Mouse (Mus musculus): ENCODE measurements around the gene E030018B13Rik.

GRCm38 (mm10) chr7:63889116-63889975 lies 27.3 kb upstream of the E030018B13Rik start:
- TF ChIP-seq TCF12 (IDR thresholded peaks at IDR 0.05; ENCODE audit: low read depth, low read length), result no peak
- TF ChIP-seq POLR2A (IDR thresholded peaks at IDR 0.05; ENCODE audit: control insufficient read depth in 1 of 2, insufficient read depth in 1 of 2, low read depth in 1 of 2, low read length in 2 of 2, poor library complexity in 1 of 2), result no peak
- no peak for TF ChIP-seq SIN3A (IDR thresholded peaks at IDR 0.05; ENCODE audit: low read length)
- no peak for TF ChIP-seq BHLHE40 (IDR thresholded peaks at IDR 0.05; ENCODE audit: borderline replicate concordance, low read depth, low read length)
- no peak for TF ChIP-seq MAX (IDR thresholded peaks at IDR 0.05; ENCODE audit: low read length)
- TF ChIP-seq CTCF (IDR thresholded peaks at IDR 0.05 in 2 of 3, conservative IDR thresholded peaks at IDR 0.05 in 1 of 3; ENCODE audit: control insufficient read depth in 1 of 3, insufficient read depth in 1 of 3, low read depth in 2 of 3, low read length in 3 of 3, poor library complexity in 1 of 3, severe bottlenecking in 1 of 3), result no peak
- no peak for TF ChIP-seq RCOR1 (IDR thresholded peaks at IDR 0.05; ENCODE audit: low read depth, low read length)

All from MEL (cell line).